8 mouse cellular contexts compared by ENCODE assay signal in genomic region chr16:97996616-97997382, GRCm38 (mm10). TPM values are rescaled to one million over a fixed set of nuclear protein-coding genes. Genes with fewer than 3 reads are reported as not detected.
DNase-seq lines count a peak whose midpoint lies in the region; ATAC-seq and TF ChIP-seq lines count a peak whose summit lies in the region.

TSS of gene B230307C23Rik (plus strand) at chr16:97997315.

- no peaks in the 10 kb centered on the region; the same call in 1 of the 2 replicates for H3K9me3 ChIP-seq in MEL (replicated peaks; ENCODE audit: insufficient read depth, low read length)
- H3K9me3 ChIP-seq in forebrain, postnatal 0 days (ENCODE audit: low read length), result no peaks in the 10 kb centered on the region
- no peaks in the 10 kb centered on the region; the same call in 1 of the 2 replicates for H3K9me3 ChIP-seq in lung, embryonic 15.5 days

- TF ChIP-seq POLR2A in MEL (IDR thresholded peaks at IDR 0.05; ENCODE audit: control insufficient read depth in 1 of 2, insufficient read depth in 1 of 2, low read depth in 1 of 2, low read length in 2 of 2, poor library complexity in 1 of 2), result peak in 1 of 2 experiments; percentile 60; a peak in 2 of 4 replicates
- peak; percentile 42; the same call in 1 of the 2 replicates for TF ChIP-seq POLR2A in cerebellum, adult 2 months (IDR thresholded peaks at IDR 0.05; ENCODE audit: borderline replicate concordance, insufficient read depth, low read length)

- peak within 1 kb of the TSS; percentile 86 for H3K4me2 ChIP-seq in forebrain, postnatal 0 days (ENCODE audit: low read depth)
- peak within 1 kb of the TSS; percentile 72 for H3K4me2 ChIP-seq in lung, embryonic 15.5 days

- peaks cover 28% of the 10 kb centered on the region for H3K79me2 ChIP-seq in MEL (ENCODE audit: control insufficient read depth, insufficient read depth, low read length, poor library complexity)

- WGBS in cerebellum, adult 2 months, result 1% methylated on average over 22 of the region's 22 CpGs
- WGBS in forebrain, postnatal 0 days, result 2% methylated on average over 22 of the region's 22 CpGs
- WGBS in lung, embryonic 15.5 days, result 3% methylated on average over 22 of the region's 22 CpGs

- DNase-seq in MEL (ENCODE audit: low read depth, low spot score), result peak; percentile 96
- DNase-seq in cerebellum, adult 2 months, result peak; percentile 79 to 83
- peak; percentile 89 for DNase-seq in forebrain, postnatal 0 days
- DNase-seq in heart, postnatal 4 days, result peak; percentile 84
- DNase-seq in layer of hippocampus, adult 8-10 months (ENCODE audit: low spot score in 2 of 2), result peak; percentile 85 to 88
- peak; percentile 77 for DNase-seq in ovary, adult 18-20 months (ENCODE audit: low spot score)
- peak; percentile 91 for DNase-seq in thymus, postnatal 0 days (ENCODE audit: low spot score)

- H3K36me3 ChIP-seq in MEL (ENCODE audit: control insufficient read depth in 1 of 2, insufficient read depth in 2 of 2, low read length in 2 of 2), result peaks cover 9 to 10% of the 10 kb centered on the region in 2 experiments
- H3K36me3 ChIP-seq in forebrain, postnatal 0 days (ENCODE audit: insufficient read depth), result no peaks in the 10 kb centered on the region
- H3K36me3 ChIP-seq in lung, embryonic 15.5 days, result no peaks in the 10 kb centered on the region

- ATAC-seq in forebrain, postnatal 0 days, result peak; percentile 99
- ATAC-seq in lung, embryonic 15.5 days (ENCODE audit: borderline replicate concordance, extremely low read depth, low FRiP score, low TSS enrichment), result peak; percentile 99

- no peaks in the 10 kb centered on the region for H3K27me3 ChIP-seq in MEL (ENCODE audit: control insufficient read depth in 1 of 2, insufficient read depth in 2 of 2, low read length in 2 of 2)
- no peaks in the 10 kb centered on the region for H3K27me3 ChIP-seq in cerebellum, adult 2 months (ENCODE audit: control insufficient read depth, insufficient read depth, low read length)
- H3K27me3 ChIP-seq in forebrain, postnatal 0 days (ENCODE audit: insufficient read depth, low read length), result no peaks in the 10 kb centered on the region
- no peaks in the 10 kb centered on the region for H3K27me3 ChIP-seq in lung, embryonic 15.5 days

- no peak for TF ChIP-seq CTCF in MEL (IDR thresholded peaks at IDR 0.05 in 2 of 3, conservative IDR thresholded peaks at IDR 0.05 in 1 of 3; ENCODE audit: control insufficient read depth in 1 of 3, insufficient read depth in 1 of 3, low read depth in 2 of 3, low read length in 3 of 3, poor library complexity in 1 of 3, severe bottlenecking in 1 of 3)
- no peak for TF ChIP-seq CTCF in cerebellum, adult 2 months (IDR thresholded peaks at IDR 0.05; ENCODE audit: borderline replicate concordance, insufficient read depth, low read depth, low read length)
- TF ChIP-seq CTCF in forebrain, postnatal 0 days (IDR thresholded peaks at IDR 0.05; ENCODE audit: low read depth), result no peak

- H3K9ac ChIP-seq in MEL (ENCODE audit: control insufficient read depth, low read depth, low read length, poor library complexity, severe bottlenecking), result peak within 1 kb of the TSS; percentile 78
- peak within 1 kb of the TSS; percentile 54 for H3K9ac ChIP-seq in forebrain, postnatal 0 days
- H3K9ac ChIP-seq in lung, embryonic 15.5 days, result peak within 1 kb of the TSS; percentile 41

- TF ChIP-seq EP300 in MEL (IDR thresholded peaks at IDR 0.05; ENCODE audit: low read depth in 1 of 2, low read length in 2 of 2), result no peak

- no peak for TF ChIP-seq RAD21 in MEL (IDR thresholded peaks at IDR 0.05; ENCODE audit: low read depth, low read length)

- H3K4me3 ChIP-seq in MEL (ENCODE audit: control insufficient read depth in 1 of 2, insufficient read depth in 1 of 2, low read depth in 2 of 2, low read length in 2 of 2), result peak within 1 kb of the TSS; percentile 67 to 85
- peak within 1 kb of the TSS; percentile 96 for H3K4me3 ChIP-seq in cerebellum, adult 2 months (replicated peaks; ENCODE audit: insufficient read depth, low read depth, low read length)
- peak within 1 kb of the TSS; percentile 51 for H3K4me3 ChIP-seq in forebrain, postnatal 0 days (ENCODE audit: low read depth, low read length)
- peak within 1 kb of the TSS; percentile 52 for H3K4me3 ChIP-seq in lung, embryonic 15.5 days

- peak within 1 kb of the TSS; percentile 86 for H3K27ac ChIP-seq in MEL (ENCODE audit: control insufficient read depth, low read depth, low read length)
- peak within 1 kb of the TSS; percentile 8; the same call in 1 of the 2 replicates for H3K27ac ChIP-seq in cerebellum, adult 2 months (ENCODE audit: insufficient read depth, low read length)
- H3K27ac ChIP-seq in forebrain, postnatal 0 days (ENCODE audit: low read depth, low read length), result no peak within 1 kb of the TSS
- H3K27ac ChIP-seq in lung, embryonic 15.5 days, result peak within 1 kb of the TSS; percentile 87

- peaks cover 6% of the 10 kb centered on the region in 2 experiments; a peak in 3 of 4 replicates for H3K4me1 ChIP-seq in MEL (ENCODE audit: control insufficient read depth in 1 of 2, insufficient read depth in 2 of 2, low read length in 2 of 2)
- H3K4me1 ChIP-seq in cerebellum, adult 2 months (ENCODE audit: control insufficient read depth, insufficient read depth, low read length), result no peaks in the 10 kb centered on the region
- peaks cover 11% of the 10 kb centered on the region for H3K4me1 ChIP-seq in forebrain, postnatal 0 days (ENCODE audit: insufficient read depth)
- peaks cover 11% of the 10 kb centered on the region for H3K4me1 ChIP-seq in lung, embryonic 15.5 days

TF ChIP-seq in MEL, 35 proteins besides CTCF, POLR2A, EP300 and RAD21:
- peak; percentile 44; the same call in 1 of the 2 replicates for TF ChIP-seq E2F4 (IDR thresholded peaks at IDR 0.05; ENCODE audit: borderline replicate concordance, low read depth, low read length)
- TF ChIP-seq NELFE (IDR thresholded peaks at IDR 0.05; ENCODE audit: low read depth, low read length), result peak; percentile 63
- 0 out of 2 replicates have a peak, but pooled peaks have one; percentile 5 for TF ChIP-seq MAX (IDR thresholded peaks at IDR 0.05; ENCODE audit: low read length)
- peak; percentile 66; the same call in 1 of the 2 replicates for TF ChIP-seq ZMIZ1 (IDR thresholded peaks at IDR 0.05; ENCODE audit: low read depth, low read length)
- no peak for TF ChIP-seq ZNF384 (IDR thresholded peaks at IDR 0.05; ENCODE audit: low read depth, low read length)
- TF ChIP-seq HCFC1 (IDR thresholded peaks at IDR 0.05; ENCODE audit: low read depth, low read length), result peak; percentile 77
- peak; percentile 85 for TF ChIP-seq SIN3A (IDR thresholded peaks at IDR 0.05; ENCODE audit: low read length)
- no peak for TF ChIP-seq MYC (IDR thresholded peaks at IDR 0.05; ENCODE audit: low read depth, low read length)
- peak; percentile 95 for TF ChIP-seq ELF1 (IDR thresholded peaks at IDR 0.05; ENCODE audit: low read depth, low read length)
- no peak for TF ChIP-seq JUND (IDR thresholded peaks at IDR 0.05; ENCODE audit: low read depth, low read length)
- TF ChIP-seq USF1 (IDR thresholded peaks at IDR 0.05; ENCODE audit: low read depth, low read length), result peak; percentile 54
- peak; percentile 57; the same call in 1 of the 2 replicates for TF ChIP-seq TBP (IDR thresholded peaks at IDR 0.05; ENCODE audit: low read depth, low read length)
- 0 out of 2 replicates have a peak, but pooled peaks have one; percentile 20 for TF ChIP-seq TCF12 (IDR thresholded peaks at IDR 0.05; ENCODE audit: low read depth, low read length)

RNA-seq across cellular contexts. Expression of gene B230307C23Rik, which starts in this region (rescaled TPM):
- total RNA-seq in MEL (2012; rRNA removed), result 37.9 and 54.8 TPM in 2 replicates
- 10 to 100 TPM in 1 of 2 experiments, not detected in 1; 27.4 TPM for polyA plus RNA-seq in MEL (2012; ENCODE audit: insufficient read depth in 1 of 2, insufficient read length in 2 of 2, low read depth in 1 of 2, low replicate concordance in 2 of 2, missing spikeins in 1 of 2)
- 12.2 and 12.4 TPM in 2 replicates for polyA plus RNA-seq in cerebellum, adult 2 months (2012; rRNA removed)
- total RNA-seq in forebrain, postnatal 0 days (2014; rRNA removed), result 20.5 and 24.2 TPM in 2 replicates
- polyA plus RNA-seq in forebrain, postnatal 0 days (2015; fragmentation: Nextera tagmentation; extraction: Ambion mirVana), result 22.4 and 23.2 TPM in 2 replicates
- total RNA-seq in heart, postnatal 4 days (2021), result 10 to 100 TPM in 1 of 2 experiments, 1 to 10 TPM in 1; 8.1 to 13.2 TPM
- 10 to 100 TPM; 18.2 to 28.7 (median 25.5) TPM for total RNA-seq in layer of hippocampus, adult 8-10 months (2022)
- 20.1 and 20.4 TPM in 2 replicates for polyA plus RNA-seq in lung, embryonic 15.5 days (2015; fragmentation: Nextera tagmentation; extraction: Ambion mirVana)
- 46.0 and 49.7 TPM in 2 replicates for polyA plus RNA-seq in thymus, postnatal 0 days (2015; fragmentation: Nextera tagmentation; extraction: Ambion mirVana)
